Mouse (Mus musculus): Measurements from ENCODE around the gene Gm42878. TPM values are rescaled to one million over a fixed set of nuclear protein-coding genes. Genes with fewer than 3 reads are reported as not detected.

Gm42878 gene
- not detected in 2 replicates for polyA plus RNA-seq (2014; fragmentation: Nextera tagmentation; extraction: Ambion mirVana)

- H3K27me3 ChIP-seq (ENCODE audit: control insufficient read depth, insufficient read depth, low read length): 0 out of 2 replicates have a peak, but pooled peaks cover 2% of the 10 kb centered on the region
- 2% methylated on average over 63 of the region's 97 CpGs for WGBS
- peaks cover 19% of the 10 kb centered on the region for H3K4me1 ChIP-seq (ENCODE audit: control insufficient read depth, insufficient read depth, low read length)
- peak within 1 kb of the TSS; percentile 99 for H3K4me3 ChIP-seq (ENCODE audit: low read depth, low read length)
- H3K36me3 ChIP-seq (ENCODE audit: control insufficient read depth, insufficient read depth, low read length): no peaks in the 10 kb centered on the region
- H3K4me2 ChIP-seq (ENCODE audit: low read depth, low read length): peak within 1 kb of the TSS; percentile 95
- peak within 1 kb of the TSS; percentile 98 for H3K9ac ChIP-seq (replicated peaks; ENCODE audit: low read depth, low read length)
- ATAC-seq (ENCODE audit: low read depth): peak; percentile 63
- H3K27ac ChIP-seq (ENCODE audit: low read depth, low read length): peak within 1 kb of the TSS; percentile 97
- H3K9me3 ChIP-seq (ENCODE audit: control insufficient read depth, low read length): no peaks in the 10 kb centered on the region
These were observed at the start of gene Gm42878, which contains the start of gene Adam1a for GRCm38 (mm10) chr5:121544910-121545792. Gene Gm42878 (minus strand): TSS chr5:121545482. Gene Adam1a (minus strand): TSS chr5:121545482.

DNA sequence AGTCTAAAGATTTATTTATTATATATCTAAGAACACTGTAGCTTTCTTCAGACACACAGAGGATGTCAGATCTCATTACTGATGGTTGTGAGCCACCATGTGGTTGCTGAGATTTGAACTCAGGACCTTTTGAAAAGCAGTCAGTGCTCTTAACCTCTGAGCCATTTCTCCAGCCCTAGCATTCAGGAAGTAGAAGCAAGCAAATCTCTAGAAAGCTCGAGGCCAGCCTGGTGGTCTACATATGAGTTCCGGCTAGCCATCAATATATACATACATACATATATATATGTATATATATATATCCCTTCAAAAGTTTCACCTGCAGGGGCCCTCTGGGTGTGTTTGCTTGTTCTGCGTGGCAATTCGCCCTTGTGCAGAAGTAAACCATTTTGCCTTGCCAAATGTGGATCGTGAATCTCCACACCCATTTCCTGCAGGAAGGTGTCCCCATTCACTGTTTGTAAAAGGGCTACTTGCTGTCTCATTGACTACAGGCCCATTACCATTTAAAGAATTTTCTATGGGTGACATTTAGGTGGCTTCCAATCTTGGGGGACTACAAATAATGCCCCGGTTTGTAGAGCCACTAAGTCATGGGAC is 49.5 kb upstream of the Gm42878 start:
- peak overlapping the region; percentile 80; the same call in 1 of the 2 replicates for H3K27ac ChIP-seq (ENCODE audit: low read depth, low read length)
- no peaks in the 10 kb centered on the region for H3K36me3 ChIP-seq (ENCODE audit: control insufficient read depth, insufficient read depth, low read length)
- H3K27me3 ChIP-seq (ENCODE audit: control insufficient read depth, insufficient read depth, low read length): no peaks in the 10 kb centered on the region
- no peak overlapping the region for H3K4me3 ChIP-seq (ENCODE audit: low read depth, low read length)
- no peak overlapping the region for H3K9ac ChIP-seq (replicated peaks; ENCODE audit: low read depth, low read length)
- 84% methylated on average over 6 of the region's 6 CpGs for WGBS
- H3K4me1 ChIP-seq (ENCODE audit: control insufficient read depth, insufficient read depth, low read length): peaks cover 10% of the 10 kb centered on the region; the same call in 1 of the 2 replicates
- no peaks in the 10 kb centered on the region for H3K9me3 ChIP-seq (ENCODE audit: control insufficient read depth, low read length)
- no peak for ATAC-seq (ENCODE audit: low read depth)
- peak overlapping the region; percentile 77; the same call in 1 of the 2 replicates for H3K4me2 ChIP-seq (ENCODE audit: low read depth, low read length)

GRCm38 (mm10) chr5:121593451-121594401 is 48.4 kb upstream of the Gm42878 start, which contains the start of gene Aldh2:
Gene Aldh2 (minus strand): TSS chr5:121593824.
- ATAC-seq (ENCODE audit: low read depth): peak; percentile 86
- H3K36me3 ChIP-seq (ENCODE audit: control insufficient read depth, insufficient read depth, low read length): no peaks in the 10 kb centered on the region

DNA sequence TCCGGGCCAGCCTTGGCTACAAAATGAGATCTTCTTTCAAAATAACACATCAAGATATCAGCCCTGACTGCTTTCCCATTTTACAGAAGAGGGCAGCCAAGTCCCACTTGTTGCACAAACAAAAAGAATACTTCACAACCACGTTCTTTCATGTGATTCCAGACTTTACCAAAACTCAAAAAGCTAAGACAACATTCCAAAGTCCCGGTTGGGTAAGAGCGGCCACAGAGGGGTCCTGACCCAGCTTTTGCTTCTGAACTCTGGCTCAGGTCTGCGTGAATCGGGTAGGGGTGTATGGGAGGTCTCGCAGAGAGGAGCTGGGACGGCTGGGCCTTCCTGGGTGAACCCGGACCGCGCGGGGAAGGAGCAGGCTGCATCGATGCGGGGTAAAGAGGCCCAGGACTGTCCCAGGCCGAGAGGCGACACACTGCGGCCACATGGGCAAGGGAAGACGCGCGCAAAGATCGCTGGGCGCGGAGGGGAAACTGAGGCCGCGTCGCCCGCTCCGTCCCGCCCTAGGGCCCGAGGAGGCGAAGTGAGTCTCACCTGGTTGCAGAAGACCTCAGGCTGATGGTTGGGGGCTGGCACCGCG is 47.6 kb upstream of the Gm42878 start:
- no peaks in the 10 kb centered on the region for H3K9me3 ChIP-seq (ENCODE audit: control insufficient read depth, low read length)

More at GRCm38 (mm10) chr5:121593451-121594401, 48.4 kb upstream of the Gm42878 start, which contains the start of gene Aldh2:
- no peaks in the 10 kb centered on the region for H3K9me3 ChIP-seq (ENCODE audit: control insufficient read depth, low read length)
- H3K4me2 ChIP-seq (ENCODE audit: low read depth, low read length): peak within 1 kb of the TSS; percentile 77
- H3K4me3 ChIP-seq (ENCODE audit: low read depth, low read length): peak within 1 kb of the TSS; percentile 46
- peaks cover 10% of the 10 kb centered on the region; the same call in 1 of the 2 replicates for H3K4me1 ChIP-seq (ENCODE audit: control insufficient read depth, insufficient read depth, low read length)
- H3K27me3 ChIP-seq (ENCODE audit: control insufficient read depth, insufficient read depth, low read length): no peaks in the 10 kb centered on the region
- H3K9ac ChIP-seq (replicated peaks; ENCODE audit: low read depth, low read length): peak within 1 kb of the TSS; percentile 41
- 2% methylated on average over 47 of the region's 47 CpGs for WGBS
- peak within 1 kb of the TSS; percentile 80 for H3K27ac ChIP-seq (ENCODE audit: low read depth, low read length)

DNA sequence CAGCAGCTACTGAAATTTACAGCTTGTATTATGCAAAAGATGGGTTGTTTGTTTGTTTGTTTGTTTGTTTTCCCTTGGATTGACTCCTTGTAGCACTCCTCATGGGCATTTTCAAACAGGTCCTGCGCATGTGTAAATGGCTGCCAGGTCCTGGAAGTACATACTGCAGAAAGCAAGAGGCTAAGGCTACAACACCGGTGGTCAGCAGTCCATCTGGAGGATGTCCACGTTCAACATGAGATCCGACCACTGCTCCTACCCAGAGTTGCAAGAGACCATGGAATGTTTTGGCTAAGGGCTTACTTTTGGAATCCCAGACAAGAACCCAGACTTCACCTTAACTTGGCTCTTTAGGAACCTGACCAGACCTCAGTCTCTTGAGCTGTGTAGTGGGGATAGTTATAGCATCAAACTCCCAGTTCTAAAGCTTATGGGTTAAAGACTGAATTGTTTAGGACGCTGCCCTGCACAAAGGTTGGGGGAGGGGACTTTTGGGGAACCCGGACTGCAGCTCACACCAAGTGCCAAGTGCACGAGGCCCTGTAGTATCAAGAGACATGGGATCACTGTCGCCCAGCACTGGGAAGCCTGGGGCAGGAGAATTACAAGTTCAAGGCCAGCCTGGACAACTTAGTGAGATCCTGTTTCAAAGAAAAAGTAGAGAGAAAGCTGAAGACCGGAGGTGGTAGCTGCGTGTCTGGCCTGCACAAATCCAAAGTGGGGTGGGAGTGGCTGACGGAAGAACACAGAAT is 47.0 kb upstream of the Gm42878 start:
- no peak overlapping the region for H3K27ac ChIP-seq (ENCODE audit: low read depth, low read length)
- peaks cover 10% of the 10 kb centered on the region; the same call in 1 of the 2 replicates for H3K4me1 ChIP-seq (ENCODE audit: control insufficient read depth, insufficient read depth, low read length)
- no peaks in the 10 kb centered on the region for H3K27me3 ChIP-seq (ENCODE audit: control insufficient read depth, insufficient read depth, low read length)
- peak overlapping the region; percentile 77 for H3K4me2 ChIP-seq (ENCODE audit: low read depth, low read length)
- H3K4me3 ChIP-seq (ENCODE audit: low read depth, low read length): peak overlapping the region; percentile 46
- WGBS: 68% methylated on average over 11 of the region's 11 CpGs
- no peak for ATAC-seq (ENCODE audit: low read depth)
- no peaks in the 10 kb centered on the region for H3K36me3 ChIP-seq (ENCODE audit: control insufficient read depth, insufficient read depth, low read length)
- no peak overlapping the region for H3K9ac ChIP-seq (replicated peaks; ENCODE audit: low read depth, low read length)
- no peaks in the 10 kb centered on the region for H3K9me3 ChIP-seq (ENCODE audit: control insufficient read depth, low read length)

More for the DNA sequence above, 47.6 kb upstream of the Gm42878 start:
- Histone ChIP-seq H3K4me1 (ENCODE audit: control insufficient read depth, insufficient read depth, low read length) (peaks cover 10% of the 10 kb centered on the region; the same call in 1 of the 2 replicates), H3K27ac (ENCODE audit: low read depth, low read length) (0 out of 2 replicates have a peak overlapping the region, but pooled peaks have one; percentile 80), H3K4me2 (ENCODE audit: low read depth, low read length) (peak overlapping the region; percentile 77), H3K4me3 (ENCODE audit: low read depth, low read length) (peak overlapping the region; percentile 46), H3K9ac (replicated peaks; ENCODE audit: low read depth, low read length) (peak overlapping the region; percentile 41), H3K36me3 (ENCODE audit: control insufficient read depth, insufficient read depth, low read length) (no peaks in the 10 kb centered on the region), H3K27me3 (ENCODE audit: control insufficient read depth, insufficient read depth, low read length) (no peaks in the 10 kb centered on the region)
- peak; percentile 57 for ATAC-seq (ENCODE audit: low read depth)
- 5% methylated on average over 33 of the region's 33 CpGs for WGBS

DNA sequence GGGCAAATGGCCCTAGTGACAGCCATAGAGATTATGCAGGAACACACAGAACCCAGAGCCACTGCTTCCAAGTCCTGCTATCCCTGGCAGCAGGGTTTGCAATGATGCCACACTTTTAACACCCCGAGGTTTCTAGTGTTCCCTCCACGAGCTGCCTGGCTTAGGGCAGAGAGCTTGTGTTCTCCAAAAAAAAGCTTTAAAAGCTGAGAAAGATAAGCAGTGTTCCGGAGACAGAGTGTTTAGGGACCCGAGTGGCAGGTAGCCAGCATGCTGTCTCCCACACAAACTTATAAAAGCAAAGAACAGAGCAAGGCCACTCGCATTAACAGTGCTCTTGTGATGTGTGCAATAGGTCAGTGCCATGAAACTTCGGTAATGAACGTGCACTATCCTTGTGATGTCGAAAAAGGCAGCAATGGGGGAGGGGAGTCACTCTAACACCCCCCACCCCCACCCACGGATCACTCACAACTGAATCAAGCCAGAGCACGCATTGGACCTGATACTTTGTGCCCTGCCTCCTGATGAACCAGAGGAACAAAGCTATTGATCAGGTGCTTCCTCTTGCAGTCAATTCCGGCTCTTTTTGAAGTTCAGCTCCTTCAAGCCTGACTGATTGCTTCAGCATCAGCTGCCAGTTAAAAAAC is 46.3 kb upstream of the Gm42878 start:
- H3K4me1 ChIP-seq (ENCODE audit: control insufficient read depth, insufficient read depth, low read length): peaks cover 10% of the 10 kb centered on the region; the same call in 1 of the 2 replicates
- no peak for ATAC-seq (ENCODE audit: low read depth)
- H3K9ac ChIP-seq (replicated peaks; ENCODE audit: low read depth, low read length): no peak overlapping the region
- no peak overlapping the region for H3K4me2 ChIP-seq (ENCODE audit: low read depth, low read length)
- H3K9me3 ChIP-seq (ENCODE audit: control insufficient read depth, low read length): no peaks in the 10 kb centered on the region
- H3K27ac ChIP-seq (ENCODE audit: low read depth, low read length): no peak overlapping the region
- 73% methylated on average over 11 of the region's 11 CpGs for WGBS
- no peak overlapping the region for H3K4me3 ChIP-seq (ENCODE audit: low read depth, low read length)
- no peaks in the 10 kb centered on the region for H3K36me3 ChIP-seq (ENCODE audit: control insufficient read depth, insufficient read depth, low read length)
- no peaks in the 10 kb centered on the region for H3K27me3 ChIP-seq (ENCODE audit: control insufficient read depth, insufficient read depth, low read length)

GRCm38 (mm10) chr5:121589928-121590327 is 44.6 kb upstream of the Gm42878 start:
- H3K4me2 ChIP-seq (ENCODE audit: low read depth, low read length): no peak overlapping the region
- WGBS: 94% methylated on average over 6 of the region's 6 CpGs
- H3K9ac ChIP-seq (replicated peaks; ENCODE audit: low read depth, low read length): no peak overlapping the region
- H3K27ac ChIP-seq (ENCODE audit: low read depth, low read length): no peak overlapping the region
- no peaks in the 10 kb centered on the region for H3K36me3 ChIP-seq (ENCODE audit: control insufficient read depth, insufficient read depth, low read length)
- ATAC-seq (ENCODE audit: low read depth): no peak
- H3K27me3 ChIP-seq (ENCODE audit: control insufficient read depth, insufficient read depth, low read length): no peaks in the 10 kb centered on the region
- peaks cover 10% of the 10 kb centered on the region; the same call in 1 of the 2 replicates for H3K4me1 ChIP-seq (ENCODE audit: control insufficient read depth, insufficient read depth, low read length)
- no peak overlapping the region for H3K4me3 ChIP-seq (ENCODE audit: low read depth, low read length)
- no peaks in the 10 kb centered on the region for H3K9me3 ChIP-seq (ENCODE audit: control insufficient read depth, low read length)
